Mouse (Mus musculus) testis, adult 2 months (tissue): Measurements from ENCODE around the gene Abhd6. TPM values are rescaled to one million over a fixed set of nuclear protein-coding genes. Genes with fewer than 3 reads are reported as not detected.
A peak's percentile ranks its signal among the peaks of the same experiment; 100 is the strongest.

Experiments
- H3K27ac ChIP-seq: fragments of 200-500 bp; 2 replicates; pipeline ENCODE4 v1.5.1; 2012; ENCODE audit warnings: low read depth, low read length; ENCODE audit not compliant: control insufficient read depth, insufficient read depth
- H3K27me3 ChIP-seq: fragments of 200-500 bp; 2 replicates; pipeline ENCODE4 v1.6.1; 2012; ENCODE audit warnings: mild to moderate bottlenecking, low read length, moderate library complexity; ENCODE audit not compliant: control insufficient read depth, insufficient read depth
- H3K36me3 ChIP-seq: fragments of 200-500 bp; 2 replicates; pipeline ENCODE4 v1.6.1; 2012; ENCODE audit warnings: mild to moderate bottlenecking, low read length; ENCODE audit not compliant: control insufficient read depth, insufficient read depth
- H3K4me1 ChIP-seq: fragments of 200-500 bp; 2 replicates; pipeline ENCODE4 v1.6.1; 2012; ENCODE audit warnings: low read length; ENCODE audit not compliant: control insufficient read depth, insufficient read depth
- H3K4me3 ChIP-seq: fragments of 200-500 bp; 2 replicates; pipeline ENCODE4 v1.5.1; 2012; ENCODE audit warnings: low read depth, mild to moderate bottlenecking, low read length, moderate library complexity, mixed read lengths; ENCODE audit not compliant: control insufficient read depth
- CTCF ChIP-seq: fragments of 200-500 bp; IDR thresholded peaks from 2 replicates; pipeline ENCODE4 v1.5.1; 2012; ENCODE audit warnings: low read depth, mild to moderate bottlenecking, inconsistent platforms, low read length, moderate library complexity; ENCODE audit not compliant: control insufficient read depth, insufficient read depth, insufficient replicate concordance
- POLR2A ChIP-seq: fragments of 200-500 bp; IDR thresholded peaks from 2 replicates; pipeline ENCODE4 v1.6.1; 2012; ENCODE audit warnings: low read depth, mild to moderate bottlenecking, inconsistent platforms, low read length, moderate library complexity; ENCODE audit not compliant: control insufficient read depth
- polyA plus RNA-seq: library from polyadenylated mRNA; depleted of rRNA; stranded (reverse); fragments of >200 nt; gene quantifications from 2 replicates; pipeline ENCODE4 v1.2.3, GENCODE M21; 2012

The Abhd6 gene
- polyA plus RNA-seq, 1 experiment, result 19.5 TPM

GRCm38 (mm10) chr14:8052661-8053060 is 50.0 kb downstream of the Abhd6 start:
- Histone ChIP-seq H3K27me3 (no peaks in the 10 kb centered on the region), H3K4me1 (peaks cover 12% of the 10 kb centered on the region), H3K36me3 (no peaks in the 10 kb centered on the region), H3K4me3 (peak overlapping the region; percentile 60), H3K27ac (no peak overlapping the region)
- TF ChIP-seq CTCF (no peak), POLR2A (no peak)

DNA sequence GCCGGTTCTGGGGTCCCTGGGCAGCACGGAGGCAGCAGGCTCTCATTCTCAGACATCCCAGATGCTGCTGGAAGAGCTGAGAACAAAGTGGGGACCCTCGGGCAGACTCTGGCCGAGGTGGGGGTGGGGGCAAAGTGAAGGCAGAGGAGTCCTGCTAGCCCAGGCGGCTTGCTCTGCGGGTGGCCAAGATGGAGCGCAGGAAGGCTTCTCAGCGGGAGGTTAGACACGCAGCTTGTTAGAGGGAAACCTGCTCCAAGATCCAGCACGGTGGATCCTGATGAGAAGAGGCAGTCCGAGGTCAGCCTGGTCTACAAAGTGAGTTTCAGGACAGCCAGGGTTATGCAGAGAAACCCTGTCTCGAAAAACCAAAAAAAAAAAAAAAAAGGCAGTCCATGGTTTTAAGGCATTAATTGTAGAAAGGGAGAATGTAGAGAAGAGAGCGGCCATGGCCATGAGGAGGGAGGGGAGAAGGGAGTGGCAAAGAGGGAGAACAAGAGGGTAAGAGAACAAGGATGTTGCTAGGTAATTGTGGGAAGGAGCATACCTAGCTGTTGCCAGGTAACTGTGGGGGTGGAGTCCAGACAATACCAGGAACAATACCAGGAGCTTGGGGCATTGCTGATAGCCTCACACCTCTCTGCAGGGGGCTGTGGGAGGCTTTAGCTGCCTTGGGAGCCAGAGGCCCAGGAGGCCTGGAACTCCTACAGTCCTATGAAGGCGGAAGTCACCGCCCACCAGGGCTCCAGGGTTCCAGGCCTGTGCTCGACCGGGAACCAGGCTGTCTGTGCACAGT is 51.8 kb downstream of the Abhd6 start:
- H3K4me1 ChIP-seq, result peaks cover 12% of the 10 kb centered on the region
- no peaks in the 10 kb centered on the region for H3K27me3 ChIP-seq
- TF ChIP-seq POLR2A (peak; percentile 10; the same call in 1 of the 2 replicates), CTCF (no peak)
- no peaks in the 10 kb centered on the region for H3K36me3 ChIP-seq
- H3K27ac ChIP-seq, result peak overlapping the region; percentile 36; the same call in 1 of the 2 replicates
- peak overlapping the region; percentile 87 for H3K4me3 ChIP-seq

- Histone ChIP-seq H3K36me3 (no peaks in the 10 kb centered on the region), H3K27ac (no peak overlapping the region), H3K4me3 (no peak overlapping the region; the same call in 1 of the 2 replicates), H3K4me1 (peaks cover 12% of the 10 kb centered on the region), H3K27me3 (no peaks in the 10 kb centered on the region)
- TF ChIP-seq POLR2A (no peak), CTCF (no peak)
These were observed 53.4 kb downstream of the Abhd6 start for GRCm38 (mm10) chr14:8056076-8056475.

DNA sequence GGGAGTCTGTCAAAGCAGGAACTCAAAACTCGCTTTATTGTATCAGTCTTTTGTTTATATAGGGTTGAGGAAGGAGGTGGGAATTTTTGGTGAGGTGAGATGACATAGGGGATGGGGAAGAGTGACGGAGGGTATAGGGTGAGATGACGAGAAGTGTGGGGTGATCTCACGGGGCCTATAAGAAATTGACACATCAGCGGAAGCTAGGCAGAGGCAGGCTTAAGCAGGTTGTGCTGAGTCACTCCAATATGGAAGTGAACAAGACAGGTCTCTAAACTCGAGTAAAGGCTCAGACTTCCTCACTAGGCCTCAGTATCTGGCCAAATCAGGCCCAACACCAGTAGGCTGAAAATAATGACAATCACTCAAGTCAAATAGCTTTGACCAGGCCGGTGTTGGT is 57.2 kb downstream of the Abhd6 start:
- H3K4me3 ChIP-seq, result no peak overlapping the region
- no peaks in the 10 kb centered on the region for H3K36me3 ChIP-seq
- no peak overlapping the region for H3K27ac ChIP-seq
- TF ChIP-seq CTCF, result no peak
- no peak for TF ChIP-seq POLR2A
- no peaks in the 10 kb centered on the region for H3K27me3 ChIP-seq
- H3K4me1 ChIP-seq, result peaks cover 5% of the 10 kb centered on the region

GRCm38 (mm10) chr14:8062076-8062475 is 59.4 kb downstream of the Abhd6 start:
- Histone ChIP-seq H3K4me3 (no peak overlapping the region), H3K36me3 (no peaks in the 10 kb centered on the region), H3K27ac (no peak overlapping the region), H3K27me3 (no peaks in the 10 kb centered on the region), H3K4me1 (peaks cover 4% of the 10 kb centered on the region; the same call in 1 of the 2 replicates)
- no peak for TF ChIP-seq POLR2A
- no peak for TF ChIP-seq CTCF

DNA sequence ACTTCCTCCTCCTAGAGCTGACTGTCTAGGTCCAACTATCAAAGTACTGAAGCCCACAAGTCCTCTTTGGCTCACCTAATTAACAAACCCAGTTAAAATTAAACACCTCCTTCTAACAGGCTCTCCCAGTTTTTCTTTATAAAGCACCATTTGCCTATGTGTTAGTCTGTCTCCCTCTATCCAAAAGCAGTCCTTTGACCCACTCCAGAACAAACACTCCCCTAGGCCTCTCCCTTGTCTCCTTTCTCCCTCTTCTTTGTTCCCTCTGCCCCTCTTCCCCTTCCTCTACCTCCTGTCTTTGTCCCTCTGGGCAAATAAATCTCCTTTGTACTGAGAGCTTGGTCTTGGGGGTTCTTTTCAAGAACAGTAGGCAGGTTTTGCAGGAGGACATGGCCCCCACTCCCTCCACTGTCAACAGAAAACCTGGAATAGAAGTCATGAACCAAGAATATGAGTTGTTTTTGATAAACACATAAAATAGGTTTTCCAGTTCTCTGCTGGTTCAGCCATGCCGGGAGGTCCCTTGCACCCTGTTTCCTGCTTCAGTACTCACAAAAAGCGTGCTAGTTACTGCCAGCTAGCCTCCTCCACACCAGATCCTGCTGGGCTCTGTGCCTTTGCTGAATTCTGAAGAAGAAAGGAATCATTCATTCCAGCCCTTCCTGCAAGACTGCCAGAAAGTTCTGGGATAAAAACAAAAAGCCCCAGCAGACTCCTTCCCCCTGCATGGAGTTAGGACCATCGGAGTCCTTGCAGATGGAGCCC is 60.0 kb downstream of the Abhd6 start:
- TF ChIP-seq CTCF (no peak), POLR2A (no peak)
- Histone ChIP-seq H3K4me1 (peaks cover 4% of the 10 kb centered on the region; the same call in 1 of the 2 replicates), H3K27me3 (no peaks in the 10 kb centered on the region), H3K4me3 (no peak overlapping the region), H3K36me3 (no peaks in the 10 kb centered on the region), H3K27ac (no peak overlapping the region)

DNA sequence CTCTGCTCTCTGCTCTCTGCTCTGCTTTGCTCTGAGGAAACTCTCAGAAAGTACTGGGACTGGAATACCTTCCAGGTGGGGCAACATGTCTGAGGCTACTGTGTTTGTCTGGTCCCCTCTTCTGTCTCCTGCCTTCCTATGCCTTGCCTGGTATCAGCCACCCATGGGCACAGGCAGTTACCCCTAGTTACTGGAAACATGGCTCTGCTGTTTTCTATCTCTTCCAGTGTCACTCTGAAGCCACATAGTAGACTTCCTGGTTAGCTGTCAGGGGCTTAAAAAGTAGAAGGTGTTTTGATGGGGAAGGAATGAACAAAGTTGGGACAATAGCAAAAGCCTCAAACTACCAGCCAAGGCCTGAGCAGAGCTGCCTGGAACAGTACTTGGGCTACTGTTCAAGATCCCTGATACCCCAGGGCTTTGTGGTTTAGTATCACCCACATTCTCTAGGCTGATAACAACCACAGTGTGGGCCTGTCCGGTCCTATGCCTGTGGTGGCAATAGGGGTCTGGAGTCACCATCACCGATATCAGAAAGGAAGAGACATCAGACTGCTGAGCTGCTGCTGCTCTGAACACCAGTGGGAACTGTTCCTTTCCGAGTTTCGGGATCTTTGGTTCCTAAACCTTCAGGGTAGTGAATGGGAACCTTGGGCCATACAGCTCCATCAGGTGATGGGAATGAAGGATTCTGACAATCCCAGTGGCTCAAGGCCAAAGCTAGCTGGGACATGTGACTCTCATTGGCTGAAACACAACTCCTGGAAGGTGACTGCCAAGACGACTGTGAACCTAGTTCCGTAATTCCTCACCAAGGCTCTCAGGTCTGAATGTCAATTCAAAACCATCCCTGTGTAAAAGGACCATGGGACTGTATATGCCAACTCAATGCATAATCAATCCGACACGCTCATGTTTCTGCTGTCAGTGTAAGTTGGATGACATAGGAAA is 61.4 kb downstream of the Abhd6 start:
- no peak overlapping the region for H3K4me3 ChIP-seq
- no peaks in the 10 kb centered on the region for H3K36me3 ChIP-seq
- TF ChIP-seq POLR2A (no peak), CTCF (no peak)
- peaks cover 4% of the 10 kb centered on the region; the same call in 1 of the 2 replicates for H3K4me1 ChIP-seq
- no peaks in the 10 kb centered on the region for H3K27me3 ChIP-seq
- no peak overlapping the region for H3K27ac ChIP-seq
